18 mouse cellular contexts compared by ENCODE assay signal in genomic region chr8:69772106-69772505, GRCm38 (mm10). TPM values are rescaled to one million over a fixed set of nuclear protein-coding genes. Genes with fewer than 3 reads are reported as not detected.
DNase-seq lines count a peak whose midpoint lies in the region; ATAC-seq and TF ChIP-seq lines count a peak whose summit lies in the region.
"Had no signal": no experiment of that assay in that cellular context is flagged by ENCODE, and none has a peak within 500 bp of the region (broad histone marks: within the 10 kb centered on the region; RNA-seq: fewer than 3 reads in every experiment).

No protein-coding gene starts in this region.

- peaks cover 28% of the 10 kb centered on the region for H3K4me1 ChIP-seq in forebrain, embryonic 13.5 days
- H3K4me1 ChIP-seq in forebrain, embryonic 15.5 days: peaks cover 33% of the 10 kb centered on the region
- peaks cover 7% of the 10 kb centered on the region for H3K4me1 ChIP-seq in liver, adult 2 months (ENCODE audit: control insufficient read depth, insufficient read depth, low read length)
- H3K4me1 ChIP-seq in liver, embryonic 12.5 days: peaks cover 50% of the 10 kb centered on the region

- no peak overlapping the region for H3K4me2 ChIP-seq in forebrain, embryonic 13.5 days
- no peak overlapping the region for H3K4me2 ChIP-seq in forebrain, embryonic 15.5 days (replicated peaks)
- H3K4me2 ChIP-seq in liver, embryonic 12.5 days: no peak overlapping the region
- H3K4me2 ChIP-seq: limb, embryonic 15.5 days had no signal

- WGBS in forebrain, embryonic 13.5 days: 93% methylated on average over 2 of the region's 2 CpGs
- WGBS in forebrain, embryonic 15.5 days: 88% methylated on average over 2 of the region's 2 CpGs
- WGBS in liver, adult 2 months: 51% methylated on average over 2 of the region's 2 CpGs
- WGBS in liver, embryonic 12.5 days (ENCODE audit: insufficient replicate concordance): 91% methylated on average over 2 of the region's 2 CpGs

- H3K9me3 ChIP-seq in forebrain, embryonic 13.5 days (replicated peaks): 0 out of 2 replicates have a peak, but pooled peaks cover 2% of the 10 kb centered on the region
- H3K9me3 ChIP-seq in forebrain, embryonic 15.5 days: no peaks in the 10 kb centered on the region
- H3K9me3 ChIP-seq in liver, embryonic 12.5 days (replicated peaks): no peaks in the 10 kb centered on the region
- H3K9me3 ChIP-seq: limb, embryonic 15.5 days had no signal

- H3K4me3 ChIP-seq in forebrain, embryonic 13.5 days: peak overlapping the region; percentile 0; the same call in 1 of the 2 replicates
- H3K4me3 ChIP-seq in forebrain, embryonic 15.5 days: no peak overlapping the region
- H3K4me3 ChIP-seq in liver, adult 2 months (ENCODE audit: insufficient read depth, low read depth, low read length): no peak overlapping the region
- H3K4me3 ChIP-seq in liver, embryonic 12.5 days: no peak overlapping the region
- H3K4me3 ChIP-seq: gastrocnemius, adult 2 months; limb, embryonic 15.5 days had no signal

- H3K9ac ChIP-seq in forebrain, embryonic 13.5 days: no peak overlapping the region; the same call in 1 of the 2 replicates
- no peak overlapping the region for H3K9ac ChIP-seq in forebrain, embryonic 15.5 days (replicated peaks)
- H3K9ac ChIP-seq in liver, adult 2 months (ENCODE audit: low read depth, low read length): no peak overlapping the region
- H3K9ac ChIP-seq in liver, embryonic 12.5 days: no peak overlapping the region
- H3K9ac ChIP-seq: forebrain, postnatal 0 days; limb, embryonic 15.5 days had no signal

- no peak overlapping the region for H3K27ac ChIP-seq in forebrain, embryonic 13.5 days
- H3K27ac ChIP-seq in forebrain, embryonic 15.5 days (replicated peaks): no peak overlapping the region
- no peak overlapping the region for H3K27ac ChIP-seq in liver, adult 2 months (replicated peaks; ENCODE audit: insufficient read depth, low read depth, low read length)
- no peak overlapping the region for H3K27ac ChIP-seq in liver, embryonic 12.5 days
- H3K27ac ChIP-seq: gastrocnemius, adult 2 months; limb, embryonic 15.5 days had no signal

- H3K79me2 ChIP-seq in liver, adult 2 months (ENCODE audit: control insufficient read depth, insufficient read depth, low read length): peaks cover 17% of the 10 kb centered on the region; the same call in 1 of the 2 replicates

- H3K27me3 ChIP-seq in forebrain, embryonic 13.5 days: no peaks in the 10 kb centered on the region
- H3K27me3 ChIP-seq in forebrain, embryonic 15.5 days: no peaks in the 10 kb centered on the region
- no peaks in the 10 kb centered on the region for H3K27me3 ChIP-seq in liver, adult 2 months (ENCODE audit: control insufficient read depth, insufficient read depth, low read length)
- H3K27me3 ChIP-seq in liver, embryonic 12.5 days (replicated peaks): no peaks in the 10 kb centered on the region
- H3K27me3 ChIP-seq: limb, embryonic 15.5 days had no signal

- DNase-seq in liver, adult 2 months (ENCODE audit: extremely low read depth, low read depth, low spot score): peak; percentile 58
- peak; percentile 0 for DNase-seq in thymus, postnatal 4 days
- DNase-seq in thymus, postnatal 0 days (ENCODE audit: low spot score): no peak
- no peak for DNase-seq in urinary bladder, postnatal 10 days (ENCODE audit: low spot score)
- DNase-seq: adrenal gland, adult 2 months; cerebellum, postnatal 14 days; embryo, embryonic 11 days; forebrain, postnatal 0 days; gastrocnemius, adult 2 months; heart, adult 18-20 months; kidney, adult 2 months; kidney, postnatal 14 days; lung, adult 2 months; thymus, postnatal 14 days had no signal

- ATAC-seq in forebrain, embryonic 13.5 days: no peak
- no peak for ATAC-seq in forebrain, embryonic 15.5 days (replicated peaks)
- no peak for ATAC-seq in liver, embryonic 12.5 days
- ATAC-seq: forebrain, postnatal 0 days had no signal

- TF ChIP-seq CTCF in liver, adult 2 months (IDR thresholded peaks at IDR 0.05; ENCODE audit: low read depth, low read length): no peak

- no peak for TF ChIP-seq POLR2A in liver, adult 2 months (IDR thresholded peaks at IDR 0.05; ENCODE audit: extremely low read depth, insufficient read depth, low read length)

- peaks cover 31% of the 10 kb centered on the region for H3K36me3 ChIP-seq in forebrain, embryonic 13.5 days (ENCODE audit: poor library complexity, severe bottlenecking)
- peaks cover 22% of the 10 kb centered on the region for H3K36me3 ChIP-seq in forebrain, embryonic 15.5 days
- peaks cover 15% of the 10 kb centered on the region for H3K36me3 ChIP-seq in liver, adult 2 months (ENCODE audit: control insufficient read depth, insufficient read depth, low read length)
- H3K36me3 ChIP-seq in liver, embryonic 12.5 days: peaks cover 53% of the 10 kb centered on the region

RNA-seq across cellular contexts. Expression of gene Gm20422, which starts 2.6 kb away (rescaled TPM):
- 0.28 and 0.81 TPM in 2 replicates for polyA plus RNA-seq in forebrain, embryonic 13.5 days (2015; fragmentation: Nextera tagmentation; extraction: Ambion mirVana)
- polyA plus RNA-seq in forebrain, embryonic 15.5 days (2015; fragmentation: Nextera tagmentation; extraction: Ambion mirVana): 0.61 TPM in 1 of 2 replicates, not detected in the other
- not detected in 2 replicates for total RNA-seq in liver, adult 2 months (2014; rRNA removed)
- not detected in 2 replicates for polyA plus RNA-seq in liver, adult 2 months (2012; rRNA removed)
- polyA plus RNA-seq in liver, embryonic 12.5 days (2016; fragmentation: Nextera tagmentation; extraction: Ambion mirVana): 0.32 TPM in 1 of 2 replicates, not detected in the other
- 0.33 and 1.3 TPM in 2 replicates for polyA plus RNA-seq in thymus, postnatal 0 days (2015; fragmentation: Nextera tagmentation; extraction: Ambion mirVana)
- polyA plus RNA-seq: limb, embryonic 15.5 days had no signal

RNA-seq across cellular contexts. Expression of gene Atp13a1, which starts 18.9 kb away (rescaled TPM):
- 41.7 and 45.5 TPM in 2 replicates for polyA plus RNA-seq in forebrain, embryonic 13.5 days (2015; fragmentation: Nextera tagmentation; extraction: Ambion mirVana)
- polyA plus RNA-seq in forebrain, embryonic 15.5 days (2015; fragmentation: Nextera tagmentation; extraction: Ambion mirVana): 50.2 and 50.8 TPM in 2 replicates
- total RNA-seq in liver, adult 2 months (2014; rRNA removed): 19.4 and 29.1 TPM in 2 replicates
- polyA plus RNA-seq in liver, adult 2 months (2012; rRNA removed): 42.6 and 60.1 TPM in 2 replicates
- 32.8 and 33.9 TPM in 2 replicates for polyA plus RNA-seq in liver, embryonic 12.5 days (2016; fragmentation: Nextera tagmentation; extraction: Ambion mirVana)
- 37.2 and 39.2 TPM in 2 replicates for polyA plus RNA-seq in thymus, postnatal 0 days (2015; fragmentation: Nextera tagmentation; extraction: Ambion mirVana)

RNA-seq across cellular contexts. Expression of gene Zfp866, which starts 18.9 kb away (rescaled TPM):
- polyA plus RNA-seq in forebrain, embryonic 13.5 days (2015; fragmentation: Nextera tagmentation; extraction: Ambion mirVana): 43.0 and 45.4 TPM in 2 replicates
- polyA plus RNA-seq in forebrain, embryonic 15.5 days (2015; fragmentation: Nextera tagmentation; extraction: Ambion mirVana): 48.2 and 48.3 TPM in 2 replicates
- 13.1 and 13.2 TPM in 2 replicates for total RNA-seq in liver, adult 2 months (2014; rRNA removed)
- 3.3 and 4.6 TPM in 2 replicates for polyA plus RNA-seq in liver, adult 2 months (2012; rRNA removed)
- 10.9 and 12.3 TPM in 2 replicates for polyA plus RNA-seq in liver, embryonic 12.5 days (2016; fragmentation: Nextera tagmentation; extraction: Ambion mirVana)
- 18.3 and 22.1 TPM in 2 replicates for polyA plus RNA-seq in thymus, postnatal 0 days (2015; fragmentation: Nextera tagmentation; extraction: Ambion mirVana)

RNA-seq across cellular contexts. Expression of gene Zfp963, which starts 22.3 kb away (rescaled TPM):
- 7.2 and 8.8 TPM in 2 replicates for polyA plus RNA-seq in forebrain, embryonic 13.5 days (2015; fragmentation: Nextera tagmentation; extraction: Ambion mirVana)
- polyA plus RNA-seq in forebrain, embryonic 15.5 days (2015; fragmentation: Nextera tagmentation; extraction: Ambion mirVana): 8.7 TPM in 2 replicates
- total RNA-seq in liver, adult 2 months (2014; rRNA removed): 4.0 and 4.1 TPM in 2 replicates
- polyA plus RNA-seq in liver, adult 2 months (2012; rRNA removed): 1.4 and 1.7 TPM in 2 replicates
- 1.8 and 2.3 TPM in 2 replicates for polyA plus RNA-seq in liver, embryonic 12.5 days (2016; fragmentation: Nextera tagmentation; extraction: Ambion mirVana)
- polyA plus RNA-seq in thymus, postnatal 0 days (2015; fragmentation: Nextera tagmentation; extraction: Ambion mirVana): 5.3 and 5.4 TPM in 2 replicates

RNA-seq across cellular contexts. Expression of gene Gmip, which starts 36.4 kb away (rescaled TPM):
- polyA plus RNA-seq in forebrain, embryonic 13.5 days (2015; fragmentation: Nextera tagmentation; extraction: Ambion mirVana): 24.0 and 28.6 TPM in 2 replicates
- 42.4 and 44.4 TPM in 2 replicates for polyA plus RNA-seq in forebrain, embryonic 15.5 days (2015; fragmentation: Nextera tagmentation; extraction: Ambion mirVana)
- 2.2 and 4.2 TPM in 2 replicates for total RNA-seq in liver, adult 2 months (2014; rRNA removed)
- polyA plus RNA-seq in liver, adult 2 months (2012; rRNA removed): 6.5 and 12.6 TPM in 2 replicates
- 5.4 and 6.6 TPM in 2 replicates for polyA plus RNA-seq in liver, embryonic 12.5 days (2016; fragmentation: Nextera tagmentation; extraction: Ambion mirVana)
- 30.9 and 35.0 TPM in 2 replicates for polyA plus RNA-seq in thymus, postnatal 0 days (2015; fragmentation: Nextera tagmentation; extraction: Ambion mirVana)

Comparison
In these comparisons a context has a peak if more than half of its experiments do, and no peak if none do; other contexts are left out.
1. DNase-seq: peak in liver, adult 2 months (single experiment) and thymus, postnatal 4 days (single experiment); none in thymus, postnatal 0 days (single experiment) and urinary bladder, postnatal 10 days (single experiment).